Mouse (Mus musculus): ENCODE measurements around the gene Ccdc85c. TPM values are rescaled to one million over a fixed set of nuclear protein-coding genes. Genes with fewer than 3 reads are reported as not detected.

The Ccdc85c gene
- total RNA-seq, 2 experiments from 2014 or later, result 0.04 to 0.11 TPM

DNA sequence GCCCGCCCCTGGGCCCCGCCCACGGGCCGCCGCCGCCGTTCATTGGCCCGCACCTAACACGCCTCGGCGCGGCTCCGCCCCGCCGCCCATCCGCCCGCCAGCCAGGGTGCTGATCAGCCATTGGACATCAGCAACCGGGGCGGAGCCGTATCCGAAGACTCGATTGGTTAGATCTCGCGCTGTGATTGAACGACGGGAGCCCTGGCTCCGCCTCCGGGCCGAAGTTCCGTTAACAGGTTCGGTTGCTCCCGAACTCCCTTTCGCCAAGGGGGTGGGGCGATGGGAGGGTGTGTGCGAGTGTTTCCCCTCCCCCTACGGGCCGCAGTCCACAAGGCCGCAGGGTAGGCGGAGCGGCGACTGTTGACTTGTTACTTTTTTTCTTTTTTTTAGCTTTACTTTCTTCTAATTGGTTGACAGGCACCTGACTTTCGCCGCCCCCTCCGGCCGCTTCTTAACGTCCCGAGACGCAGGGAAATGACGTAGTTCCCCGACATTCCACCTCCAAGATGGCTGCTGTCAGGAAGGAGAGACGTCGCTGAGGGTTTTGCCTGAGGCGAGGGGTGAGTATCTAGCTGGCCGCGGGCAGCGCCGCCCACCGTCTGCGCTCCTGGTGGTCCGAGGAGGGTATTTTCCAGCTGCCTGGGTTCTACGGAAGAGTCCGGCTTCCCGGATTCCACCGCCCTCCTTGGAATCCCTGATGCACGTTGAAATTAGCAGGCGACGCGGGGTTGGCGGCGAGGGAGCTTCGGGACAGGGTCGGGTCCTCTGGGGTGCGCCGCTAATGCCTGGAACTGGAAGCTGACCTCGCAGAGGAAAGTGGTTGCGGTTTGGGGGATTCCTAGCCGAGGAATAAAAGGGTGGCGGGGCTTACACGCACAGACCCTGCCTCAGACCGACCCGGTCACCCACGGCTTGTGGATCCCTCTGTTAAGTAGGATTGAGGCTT is 95.6 kb downstream of the Ccdc85c start, which contains the start of gene Ccnk:
Gene Ccnk (plus strand): TSS at position 259 of the 946 bp plus-strand sequence.
- peak; percentile 83 for ATAC-seq (ENCODE audit: poor library complexity, severe bottlenecking)

DNA sequence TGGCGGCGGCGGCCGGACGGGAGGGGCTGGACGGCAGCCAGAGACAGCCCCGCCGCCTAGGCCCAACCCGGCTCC is 96.1 kb downstream of the Ccdc85c start, which contains the start of gene Setd3:
Gene Setd3 (minus strand): TSS at position 69 of the 75 bp plus-strand sequence.
- ATAC-seq (ENCODE audit: poor library complexity, severe bottlenecking), result no peak

DNA sequence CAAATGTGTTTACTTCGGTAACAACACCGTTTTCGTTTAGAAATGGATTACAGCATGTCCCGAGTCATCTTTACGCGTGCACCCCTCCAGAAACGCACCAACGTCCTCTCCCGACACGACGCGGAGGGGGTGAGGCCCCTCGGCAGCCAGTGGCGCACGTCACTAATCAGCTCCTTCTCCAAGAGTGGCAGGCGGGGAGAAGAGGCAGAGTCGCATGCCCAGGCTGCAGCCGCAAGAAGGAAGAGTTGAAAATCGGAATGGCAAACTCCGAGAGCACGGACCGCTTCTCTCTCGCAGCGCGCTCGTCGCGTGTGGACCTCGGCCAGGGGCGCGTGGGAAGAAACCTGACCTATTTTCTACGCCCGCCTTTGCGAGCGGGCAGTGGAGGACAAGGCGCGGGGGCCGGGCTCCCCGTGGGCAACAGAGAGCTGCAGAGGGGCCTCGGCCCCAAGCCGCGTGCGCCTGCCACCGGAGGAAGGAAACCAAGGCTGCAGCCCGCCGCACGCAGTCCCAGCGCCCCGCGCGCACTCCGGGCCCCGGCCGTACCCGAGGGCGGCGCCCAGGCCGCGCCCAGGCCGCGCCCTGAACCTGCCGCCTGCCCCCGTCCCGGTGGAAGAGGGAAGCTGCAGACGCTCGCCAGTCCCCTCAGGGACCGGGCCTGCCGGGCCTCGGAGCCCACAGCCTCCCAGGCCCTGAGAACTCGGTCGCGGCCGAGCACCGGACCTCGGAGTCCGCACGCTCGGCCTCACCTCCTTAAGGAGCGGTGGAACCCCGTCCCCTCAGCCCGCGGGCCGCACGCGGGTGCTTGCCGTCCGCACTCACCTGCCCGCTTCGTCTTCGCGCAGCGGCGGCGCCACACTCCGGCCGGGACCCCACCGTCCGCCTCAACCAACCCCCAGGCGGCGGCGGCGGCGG is 96.6 kb downstream of the Ccdc85c start:
- peak; percentile 21 for ATAC-seq (ENCODE audit: poor library complexity, severe bottlenecking)

DNA sequence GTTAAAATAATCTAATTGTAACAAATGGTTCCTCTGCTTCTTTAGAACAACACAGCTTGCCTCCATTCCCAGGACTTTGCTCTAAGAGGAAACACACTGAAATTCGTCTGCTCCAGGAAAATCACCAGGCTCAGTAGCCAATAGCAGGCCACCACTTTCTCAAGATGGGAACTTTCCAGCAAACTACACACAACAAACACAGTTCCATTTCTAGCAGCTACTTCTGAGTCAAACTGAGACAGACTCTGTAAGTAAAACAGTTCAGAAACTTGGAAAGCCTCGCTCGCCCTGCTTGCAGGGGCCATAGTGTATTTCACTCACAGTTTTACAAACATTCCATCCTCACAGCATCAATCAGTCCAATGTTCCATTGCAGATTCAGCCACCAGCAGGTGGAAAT is 98.9 kb downstream of the Ccdc85c start:
- no peak for ATAC-seq (ENCODE audit: poor library complexity, severe bottlenecking)

DNA sequence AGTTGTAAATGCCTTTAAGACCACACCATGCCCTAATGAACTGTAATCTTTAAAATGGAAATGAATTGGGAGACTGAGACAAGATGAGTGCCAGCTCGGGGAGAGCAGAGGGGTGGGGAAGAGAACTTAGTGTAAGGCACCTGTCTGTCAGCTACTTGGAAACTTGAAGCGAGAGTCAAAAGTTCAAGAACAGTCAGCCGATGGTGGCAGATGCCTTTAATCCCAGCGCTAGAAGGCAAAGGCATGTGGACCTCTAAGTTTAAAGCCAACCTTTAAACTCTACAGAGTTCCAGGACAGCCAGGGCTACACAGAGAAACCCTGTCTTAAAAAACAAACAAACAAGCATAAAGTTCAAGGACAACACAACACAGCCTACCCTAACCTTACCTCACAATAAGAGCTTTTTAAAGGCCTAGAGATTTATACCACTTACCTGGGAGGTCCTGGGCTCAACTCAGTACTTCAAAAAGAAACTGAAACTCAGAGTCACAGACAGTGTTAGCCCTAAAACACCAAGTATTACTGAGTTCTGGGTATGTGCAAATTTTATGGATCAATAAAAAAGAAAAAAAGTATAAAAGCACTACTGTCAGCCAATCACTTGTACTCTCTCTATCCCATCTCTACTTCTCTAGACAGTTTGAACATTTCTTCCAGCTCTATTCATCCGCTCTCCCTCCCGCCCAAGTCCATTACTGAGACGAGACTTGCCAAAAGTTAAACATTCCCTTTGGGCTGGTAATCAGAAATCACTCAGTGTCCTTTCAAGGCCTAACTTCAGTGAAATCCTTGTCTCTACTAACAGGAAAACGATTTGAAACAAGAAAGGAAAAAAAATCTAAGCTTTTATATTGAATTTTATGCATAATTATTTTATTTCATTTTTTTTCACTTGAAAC is 100.4 kb downstream of the Ccdc85c start:
- no peak for ATAC-seq (ENCODE audit: poor library complexity, severe bottlenecking)

DNA sequence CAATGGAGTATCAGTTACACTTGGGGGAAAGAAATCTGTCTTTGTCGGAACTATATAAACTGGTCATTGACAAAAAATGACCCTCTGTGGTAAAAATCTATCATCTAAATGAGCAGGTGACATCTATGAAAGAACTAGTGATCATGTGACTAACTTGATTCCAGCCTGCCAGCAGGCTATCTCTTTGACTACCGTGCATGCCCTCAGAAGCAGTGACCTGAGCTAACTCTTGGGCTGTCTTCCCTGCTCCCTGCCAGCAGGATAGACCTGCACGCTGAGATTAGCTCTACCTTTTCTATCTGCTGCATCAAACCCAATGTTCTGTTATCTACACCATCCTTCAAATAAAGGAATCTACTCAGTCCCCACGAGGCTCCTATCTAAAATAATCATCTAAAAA is 102.6 kb downstream of the Ccdc85c start:
- no peak for ATAC-seq (ENCODE audit: poor library complexity, severe bottlenecking)

DNA sequence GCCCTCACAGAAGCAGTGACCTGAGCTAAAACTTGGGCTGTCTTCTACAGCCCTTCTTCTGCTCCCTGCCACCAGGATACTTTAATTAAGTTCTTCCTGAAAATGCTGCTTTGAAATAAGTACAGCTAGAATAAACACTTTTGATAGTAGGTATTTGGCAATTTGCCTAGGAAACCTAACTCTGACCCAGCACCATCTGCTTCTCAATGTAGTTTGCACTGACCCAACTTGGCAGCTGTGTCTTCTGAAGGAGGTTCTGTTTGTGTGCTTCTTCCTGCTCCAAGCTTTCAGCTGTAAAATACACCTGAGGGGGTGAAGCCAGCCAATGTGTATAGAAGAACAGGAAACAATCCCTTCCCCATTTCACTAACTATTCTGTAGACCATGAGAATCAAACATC is 103.9 kb downstream of the Ccdc85c start:
- no peak for ATAC-seq (ENCODE audit: poor library complexity, severe bottlenecking)

DNA sequence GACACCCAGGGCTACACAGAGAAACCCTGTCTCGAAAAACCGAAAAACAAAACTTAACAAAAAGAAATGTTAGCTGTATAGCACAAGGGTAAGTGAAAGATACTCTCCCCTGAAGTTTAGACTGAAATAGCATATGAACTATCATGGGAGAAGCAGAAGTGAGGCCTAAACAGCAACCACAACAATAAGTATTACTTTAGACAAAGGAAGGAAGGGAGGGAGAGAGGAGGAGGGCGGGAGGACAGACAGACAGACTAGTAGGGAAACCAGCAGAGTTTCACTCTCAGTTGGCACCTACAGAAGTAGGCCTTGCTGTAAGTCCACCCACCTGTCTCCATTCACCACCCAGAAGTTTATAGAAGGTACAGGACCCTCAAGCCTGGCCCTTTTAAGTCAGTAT is 104.8 kb downstream of the Ccdc85c start:
- peak; percentile 83 for ATAC-seq (ENCODE audit: poor library complexity, severe bottlenecking)

DNA sequence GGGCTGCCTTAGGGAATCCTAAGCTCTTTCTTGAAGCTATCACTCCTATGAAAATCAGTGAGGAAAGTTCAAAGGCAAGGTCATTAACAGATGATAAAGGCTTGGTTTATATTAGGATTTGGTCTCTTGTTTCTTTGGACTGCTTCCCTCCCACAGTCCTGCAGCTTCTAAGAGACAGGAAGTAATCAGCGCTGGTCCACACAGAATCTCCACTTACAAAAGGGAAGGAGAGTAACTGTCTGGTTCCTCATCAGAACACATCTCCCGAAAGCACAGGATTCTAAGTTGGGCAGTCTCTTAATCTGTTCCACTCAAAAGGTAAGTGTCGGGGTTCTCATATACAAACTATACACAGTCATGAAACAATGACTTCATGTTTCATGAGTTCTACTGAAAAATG is 106.3 kb downstream of the Ccdc85c start:
- peak; percentile 76 for ATAC-seq (ENCODE audit: poor library complexity, severe bottlenecking)

DNA sequence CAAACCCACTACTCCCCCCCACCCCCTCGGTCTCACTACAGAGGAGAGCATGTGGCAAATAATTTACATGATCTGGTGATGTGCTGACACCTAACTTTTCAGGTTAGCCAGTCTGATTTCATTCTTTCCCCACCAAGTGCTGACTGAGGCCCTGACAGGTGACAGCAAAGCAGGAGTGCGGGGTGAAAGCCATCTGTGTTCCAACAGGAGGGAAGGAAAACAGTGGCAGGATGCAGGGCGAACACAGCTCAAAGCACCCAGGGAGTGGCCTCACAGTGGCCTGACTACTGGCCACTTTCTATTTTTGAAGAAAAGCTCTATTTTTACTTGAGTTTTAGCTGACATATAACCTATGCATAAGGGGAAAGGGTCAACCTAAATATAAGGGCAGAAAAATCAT is 111.5 kb downstream of the Ccdc85c start:
- no peak for ATAC-seq (ENCODE audit: poor library complexity, severe bottlenecking)

DNA sequence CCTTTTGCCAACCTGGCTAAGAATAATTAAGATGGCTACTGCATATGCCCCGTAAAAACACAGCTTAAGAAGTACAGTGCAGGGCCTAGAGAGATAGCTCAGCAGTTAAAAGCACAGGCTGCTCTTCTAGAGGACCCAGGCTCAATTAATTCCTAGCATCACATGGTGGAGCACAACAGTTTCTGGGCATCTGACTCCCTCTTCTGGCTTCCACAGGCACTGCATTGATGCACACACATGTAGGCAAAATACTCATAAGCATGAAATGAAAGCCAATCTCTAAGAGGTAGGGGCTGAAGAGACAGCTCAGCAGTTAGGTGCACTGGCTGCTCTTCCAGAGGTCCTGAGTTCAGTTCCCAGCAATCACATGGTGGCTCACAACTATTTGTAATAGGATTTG is 113.2 kb downstream of the Ccdc85c start:
- ATAC-seq (ENCODE audit: poor library complexity, severe bottlenecking), result no peak; the same call in 1 of the 2 replicates

DNA sequence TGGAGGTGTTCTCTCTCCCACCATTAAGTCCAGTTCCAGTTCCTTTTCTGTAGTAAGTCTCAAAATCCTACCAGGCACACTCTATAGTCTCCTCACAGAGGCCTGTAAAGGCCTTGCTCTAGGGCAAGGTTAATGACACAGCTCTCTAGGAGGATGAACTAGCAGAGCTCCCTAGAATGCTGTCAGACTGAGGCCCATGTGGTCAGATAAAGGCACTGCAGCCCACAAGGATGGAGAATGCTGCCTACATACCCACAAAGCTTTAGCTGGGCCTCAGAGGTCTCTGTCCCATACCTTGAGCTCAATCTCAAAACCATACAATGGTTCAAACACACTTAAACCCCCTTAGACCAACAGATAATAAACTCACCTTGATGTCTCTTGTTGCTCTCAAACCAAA is 115.4 kb downstream of the Ccdc85c start:
- ATAC-seq (ENCODE audit: poor library complexity, severe bottlenecking), result no peak

Other genes with a start within 250 kb of the Ccdc85c start
- 58.4 and 60.3 TPM in 2 replicates for gene Setd3, start 96.1 kb downstream of the Ccdc85c start, total RNA-seq (2015)
- gene Setd3, start 96.1 kb downstream of the Ccdc85c start, total RNA-seq (2017), result 109 and 112 TPM in 2 replicates
- gene Ccnk, start 95.8 kb downstream of the Ccdc85c start, total RNA-seq (2015), result 53.3 and 61.4 TPM in 2 replicates
- gene Ccnk, start 95.8 kb downstream of the Ccdc85c start, total RNA-seq (2017), result 8.3 and 14.5 TPM in 2 replicates
- gene Hhipl1, start 30.8 kb upstream of the Ccdc85c start, total RNA-seq (2015), result not detected in 2 replicates
- gene Hhipl1, start 30.8 kb upstream of the Ccdc85c start, total RNA-seq (2017), result not detected in 2 replicates
- not detected in 2 replicates for gene Cyp46a1, start 59.0 kb upstream of the Ccdc85c start, total RNA-seq (2015)
- gene Cyp46a1, start 59.0 kb upstream of the Ccdc85c start, total RNA-seq (2017), result not detected in 2 replicates
- gene Eml1, start 95.5 kb upstream of the Ccdc85c start, total RNA-seq (2015), result 0.60 TPM in 1 of 2 replicates, not detected in the other
- not detected in 2 replicates for gene Eml1, start 95.5 kb upstream of the Ccdc85c start, total RNA-seq (2017)